Mouse (Mus musculus): ENCODE measurements at regions not wholly inside any gene's neighbourhood (a gene's known extent, or its start where the extent isn't known, plus 50 kb on each side); places are given as distances from the start of the nearest gene placed in this dataset.
A peak's percentile ranks its signal among the peaks of the same experiment; 100 is the strongest.

- H3K4me3 ChIP-seq, result no peak overlapping the region
- no peak overlapping the region for H3K27ac ChIP-seq (replicated peaks)
- H3K9ac ChIP-seq (replicated peaks), result no peak overlapping the region
- H3K4me2 ChIP-seq (replicated peaks), result no peak overlapping the region
- 92% methylated on average over 7 of the region's 7 CpGs for WGBS
- H3K9me3 ChIP-seq, result no peaks in the 10 kb centered on the region
- H3K4me1 ChIP-seq, result no peaks in the 10 kb centered on the region
- H3K36me3 ChIP-seq, result no peaks in the 10 kb centered on the region
- no peak for ATAC-seq (ENCODE audit: low FRiP score, low read depth)
- H3K27me3 ChIP-seq, result no peaks in the 10 kb centered on the region
Observed at GRCm38 (mm10) chr11:111643603-111644002, 577.6 kb downstream of the Kcnj2 start.

- ATAC-seq (ENCODE audit: low FRiP score, low read depth), result no peak
- H3K27me3 ChIP-seq, result no peaks in the 10 kb centered on the region; the same call in 1 of the 2 replicates
- no peak overlapping the region for H3K4me2 ChIP-seq (replicated peaks)
- no peak overlapping the region for H3K9ac ChIP-seq (replicated peaks)
- H3K27ac ChIP-seq (replicated peaks), result no peak overlapping the region
- 42% methylated on average over 3 of the region's 3 CpGs for WGBS
- peaks cover 3% of the 10 kb centered on the region; the same call in 1 of the 2 replicates for H3K4me1 ChIP-seq
- H3K4me3 ChIP-seq, result no peak overlapping the region
- no peaks in the 10 kb centered on the region for H3K36me3 ChIP-seq
- H3K9me3 ChIP-seq, result 0 out of 2 replicates have a peak, but pooled peaks cover 6% of the 10 kb centered on the region
Observed at GRCm38 (mm10) chr11:111652882-111653281, 586.9 kb downstream of the Kcnj2 start.

GRCm38 (mm10) chr11:111657778-111658177 lies 591.8 kb downstream of the Kcnj2 start:
- WGBS, result 96% methylated on average over 9 of the region's 9 CpGs
- no peaks in the 10 kb centered on the region for H3K36me3 ChIP-seq
- peaks cover 12% of the 10 kb centered on the region for H3K4me1 ChIP-seq
- no peak overlapping the region; the same call in 1 of the 2 replicates for H3K27ac ChIP-seq (replicated peaks)
- no peak overlapping the region for H3K4me3 ChIP-seq
- H3K9me3 ChIP-seq, result 0 out of 2 replicates have a peak, but pooled peaks cover 6% of the 10 kb centered on the region
- H3K27me3 ChIP-seq, result no peaks in the 10 kb centered on the region; the same call in 1 of the 2 replicates
- H3K9ac ChIP-seq (replicated peaks), result no peak overlapping the region
- no peak overlapping the region for H3K4me2 ChIP-seq (replicated peaks)
- ATAC-seq (ENCODE audit: low FRiP score, low read depth), result no peak

GRCm38 (mm10) chr11:111658362-111659309 lies 592.7 kb downstream of the Kcnj2 start:
- ATAC-seq (ENCODE audit: low FRiP score, low read depth), result peak; percentile 69

GRCm38 (mm10) chr11:111663269-111663668 lies 597.3 kb downstream of the Kcnj2 start:
- no peak for ATAC-seq (ENCODE audit: low FRiP score, low read depth)
- H3K4me1 ChIP-seq, result peaks cover 7% of the 10 kb centered on the region
- WGBS, result 77% methylated on average over 3 of the region's 3 CpGs

More at GRCm38 (mm10) chr11:111658362-111659309, 592.7 kb downstream of the Kcnj2 start:
- Histone ChIP-seq H3K4me3 (no peak overlapping the region), H3K27ac (replicated peaks) (no peak overlapping the region; the same call in 1 of the 2 replicates), H3K27me3 (no peaks in the 10 kb centered on the region; the same call in 1 of the 2 replicates), H3K36me3 (no peaks in the 10 kb centered on the region), H3K4me2 (replicated peaks) (peak overlapping the region; percentile 28), H3K4me1 (peaks cover 12% of the 10 kb centered on the region), H3K9ac (replicated peaks) (no peak overlapping the region), H3K9me3 (0 out of 2 replicates have a peak, but pooled peaks cover 6% of the 10 kb centered on the region)
- 32% methylated on average over 15 of the region's 15 CpGs for WGBS

GRCm38 (mm10) chr11:111666336-111666735 lies 600.4 kb downstream of the Kcnj2 start:
- Histone ChIP-seq H3K27ac (replicated peaks) (no peak overlapping the region), H3K9ac (replicated peaks) (no peak overlapping the region), H3K27me3 (no peaks in the 10 kb centered on the region), H3K4me1 (no peaks in the 10 kb centered on the region), H3K9me3 (no peaks in the 10 kb centered on the region), H3K4me2 (replicated peaks) (no peak overlapping the region), H3K4me3 (no peak overlapping the region), H3K36me3 (no peaks in the 10 kb centered on the region)
- ATAC-seq (ENCODE audit: low FRiP score, low read depth), result no peak
- WGBS, result 85% methylated on average over 6 of the region's 6 CpGs

More at GRCm38 (mm10) chr11:111663269-111663668, 597.3 kb downstream of the Kcnj2 start:
- no peaks in the 10 kb centered on the region for H3K27me3 ChIP-seq
- H3K36me3 ChIP-seq, result no peaks in the 10 kb centered on the region
- H3K27ac ChIP-seq (replicated peaks), result no peak overlapping the region
- H3K4me3 ChIP-seq, result no peak overlapping the region
- H3K9ac ChIP-seq (replicated peaks), result no peak overlapping the region
- H3K4me2 ChIP-seq (replicated peaks), result no peak overlapping the region
- no peaks in the 10 kb centered on the region for H3K9me3 ChIP-seq

- Histone ChIP-seq H3K36me3 (no peaks in the 10 kb centered on the region), H3K4me2 (replicated peaks) (no peak overlapping the region), H3K4me1 (no peaks in the 10 kb centered on the region), H3K9me3 (no peaks in the 10 kb centered on the region), H3K27ac (replicated peaks) (no peak overlapping the region), H3K27me3 (no peaks in the 10 kb centered on the region), H3K9ac (replicated peaks) (no peak overlapping the region), H3K4me3 (no peak overlapping the region)
- ATAC-seq (ENCODE audit: low FRiP score, low read depth), result no peak
- WGBS, result 76% methylated on average over 2 of the region's 2 CpGs
Observed at GRCm38 (mm10) chr11:111671865-111672264, 605.9 kb downstream of the Kcnj2 start.

GRCm38 (mm10) chr11:111675673-111676072 lies 609.7 kb downstream of the Kcnj2 start:
- H3K4me1 ChIP-seq, result no peaks in the 10 kb centered on the region
- H3K27me3 ChIP-seq, result no peaks in the 10 kb centered on the region
- no peaks in the 10 kb centered on the region for H3K36me3 ChIP-seq
- no peak for ATAC-seq (ENCODE audit: low FRiP score, low read depth)
- H3K9me3 ChIP-seq, result no peaks in the 10 kb centered on the region
- H3K4me2 ChIP-seq (replicated peaks), result no peak overlapping the region
- WGBS, result 76% methylated on average over 1 of the region's 1 CpGs
- no peak overlapping the region for H3K27ac ChIP-seq (replicated peaks)
- H3K4me3 ChIP-seq, result no peak overlapping the region
- H3K9ac ChIP-seq (replicated peaks), result no peak overlapping the region

- no peak for ATAC-seq (ENCODE audit: low FRiP score, low read depth)
- H3K9ac ChIP-seq (replicated peaks), result no peak overlapping the region
- H3K4me3 ChIP-seq, result no peak overlapping the region
- WGBS, result 86% methylated on average over 7 of the region's 7 CpGs
- no peak overlapping the region for H3K27ac ChIP-seq (replicated peaks)
- H3K27me3 ChIP-seq, result no peaks in the 10 kb centered on the region
- H3K4me1 ChIP-seq, result no peaks in the 10 kb centered on the region
- H3K9me3 ChIP-seq, result no peaks in the 10 kb centered on the region
- no peaks in the 10 kb centered on the region for H3K36me3 ChIP-seq
- H3K4me2 ChIP-seq (replicated peaks), result no peak overlapping the region
Observed at GRCm38 (mm10) chr11:111682341-111682740, 616.4 kb downstream of the Kcnj2 start.

GRCm38 (mm10) chr11:111683909-111684308 lies 617.9 kb downstream of the Kcnj2 start:
- WGBS, result 94% methylated on average over 4 of the region's 4 CpGs
- Histone ChIP-seq H3K4me1 (no peaks in the 10 kb centered on the region), H3K36me3 (no peaks in the 10 kb centered on the region)

GRCm38 (mm10) chr11:111687769-111688168 lies 621.8 kb downstream of the Kcnj2 start:
- H3K4me2 ChIP-seq (replicated peaks), result no peak overlapping the region
- H3K9me3 ChIP-seq, result no peaks in the 10 kb centered on the region
- no peaks in the 10 kb centered on the region for H3K36me3 ChIP-seq
- ATAC-seq (ENCODE audit: low FRiP score, low read depth), result no peak
- no peak overlapping the region for H3K27ac ChIP-seq (replicated peaks)
- WGBS, result 71% methylated on average over 3 of the region's 3 CpGs
- H3K27me3 ChIP-seq, result no peaks in the 10 kb centered on the region
- no peak overlapping the region for H3K4me3 ChIP-seq
- H3K4me1 ChIP-seq, result no peaks in the 10 kb centered on the region
- no peak overlapping the region for H3K9ac ChIP-seq (replicated peaks)

More at GRCm38 (mm10) chr11:111683909-111684308, 617.9 kb downstream of the Kcnj2 start:
- ATAC-seq (ENCODE audit: low FRiP score, low read depth), result no peak
- H3K4me3 ChIP-seq, result no peak overlapping the region
- no peak overlapping the region for H3K4me2 ChIP-seq (replicated peaks)
- no peaks in the 10 kb centered on the region for H3K9me3 ChIP-seq
- no peak overlapping the region for H3K9ac ChIP-seq (replicated peaks)
- H3K27ac ChIP-seq (replicated peaks), result no peak overlapping the region
- no peaks in the 10 kb centered on the region for H3K27me3 ChIP-seq

- no peaks in the 10 kb centered on the region for H3K9me3 ChIP-seq
- no peak overlapping the region for H3K27ac ChIP-seq (replicated peaks)
- no peak for ATAC-seq (ENCODE audit: low FRiP score, low read depth)
- 75% methylated on average over 6 of the region's 6 CpGs for WGBS
- no peak overlapping the region for H3K4me2 ChIP-seq (replicated peaks)
- no peaks in the 10 kb centered on the region for H3K36me3 ChIP-seq
- no peak overlapping the region for H3K4me3 ChIP-seq
- no peaks in the 10 kb centered on the region for H3K4me1 ChIP-seq
- H3K9ac ChIP-seq (replicated peaks), result no peak overlapping the region
- H3K27me3 ChIP-seq, result no peaks in the 10 kb centered on the region
Observed at GRCm38 (mm10) chr11:111688186-111688860, 622.4 kb downstream of the Kcnj2 start.
